ENCODE assay signal across 27 mouse cellular contexts in genomic region chr13:109518194-109518593, GRCm38 (mm10).
"Had no signal": no experiment of that assay in that cellular context is flagged by ENCODE, and none has a peak within 500 bp of the region (broad histone marks: within the 10 kb centered on the region; RNA-seq: fewer than 3 reads in every experiment).

No protein-coding gene starts in this region.

- H3K27me3 ChIP-seq: embryonic facial prominence, embryonic 12.5 days; embryonic facial prominence, embryonic 13.5 days; embryonic facial prominence, embryonic 15.5 days; forebrain, embryonic 12.5 days; forebrain, embryonic 13.5 days; forebrain, embryonic 15.5 days had no signal

- DNase-seq: cerebellum, adult 18-20 months; cerebellum, adult 2 months; cerebellum, adult 8-10 months; cerebellum, adult 9-11 months; cerebellum, postnatal 10 days; cerebellum, postnatal 14 days; cerebellum, postnatal 25 days; cerebellum, postnatal 36 days; embryo, embryonic 11 days; forebrain, postnatal 0 days; gastrocnemius, adult 2 months; gastrocnemius, postnatal 10 days; gastrocnemius, postnatal 14 days; gastrocnemius, postnatal 25 days; gastrocnemius, postnatal 36 days; heart, adult 18-20 months had no signal

- H3K9me3 ChIP-seq: embryonic facial prominence, embryonic 10.5 days; embryonic facial prominence, embryonic 12.5 days; embryonic facial prominence, embryonic 13.5 days; embryonic facial prominence, embryonic 15.5 days; forebrain, embryonic 10.5 days; forebrain, embryonic 12.5 days; forebrain, embryonic 13.5 days; forebrain, embryonic 15.5 days had no signal

- H3K4me3 ChIP-seq: embryonic facial prominence, embryonic 10.5 days; embryonic facial prominence, embryonic 12.5 days; embryonic facial prominence, embryonic 13.5 days; embryonic facial prominence, embryonic 15.5 days; erythroblast, embryonic 14.5 days; forebrain, embryonic 10.5 days; forebrain, embryonic 12.5 days; forebrain, embryonic 13.5 days; forebrain, embryonic 15.5 days; gastrocnemius, adult 2 months had no signal

- H3K4me1 ChIP-seq: embryonic facial prominence, embryonic 10.5 days; embryonic facial prominence, embryonic 12.5 days; embryonic facial prominence, embryonic 13.5 days; embryonic facial prominence, embryonic 15.5 days; forebrain, embryonic 13.5 days had no signal

- ATAC-seq: forebrain, embryonic 13.5 days; forebrain, embryonic 14.5 days; forebrain, embryonic 15.5 days; forebrain, embryonic 16.5 days; forebrain, postnatal 0 days had no signal

- H3K4me2 ChIP-seq: embryonic facial prominence, embryonic 12.5 days; embryonic facial prominence, embryonic 13.5 days; embryonic facial prominence, embryonic 15.5 days; forebrain, embryonic 12.5 days; forebrain, embryonic 13.5 days; forebrain, embryonic 15.5 days had no signal

- H3K27ac ChIP-seq: embryonic facial prominence, embryonic 10.5 days; embryonic facial prominence, embryonic 12.5 days; embryonic facial prominence, embryonic 13.5 days; embryonic facial prominence, embryonic 15.5 days; forebrain, embryonic 10.5 days; forebrain, embryonic 12.5 days; forebrain, embryonic 13.5 days; forebrain, embryonic 15.5 days; gastrocnemius, adult 2 months had no signal

- H3K9ac ChIP-seq: embryonic facial prominence, embryonic 12.5 days; embryonic facial prominence, embryonic 13.5 days; embryonic facial prominence, embryonic 15.5 days; forebrain, embryonic 12.5 days; forebrain, embryonic 13.5 days; forebrain, embryonic 15.5 days; forebrain, postnatal 0 days had no signal

- H3K36me3 ChIP-seq: embryonic facial prominence, embryonic 10.5 days; embryonic facial prominence, embryonic 12.5 days; embryonic facial prominence, embryonic 13.5 days; embryonic facial prominence, embryonic 15.5 days; forebrain, embryonic 10.5 days; forebrain, embryonic 12.5 days; forebrain, embryonic 15.5 days had no signal
